Mouse (Mus musculus) c-Kit-positive CD71-negative TER-119-negative erythroid progenitor cells, embryonic 14.5 days (primary cell): ENCODE measurements around the gene Pacsin1.

Source experiments
- DNase-seq: peaks from one replicate; pipeline ENCODE4 v3.0.0-alpha.2; 2013; ENCODE audit warnings: low read depth

The Pacsin1 gene

GRCm38 (mm10) chr17:27725412-27725811 is 70.1 kb downstream of the Pacsin1 start:
- DNase-seq: no peak

- no peak for DNase-seq
Measured at GRCm38 (mm10) chr17:27726527-27726926, 71.2 kb downstream of the Pacsin1 start.

GRCm38 (mm10) chr17:27728770-27729169 is 73.5 kb downstream of the Pacsin1 start, which contains the start of gene Spdef:
Gene Spdef (minus strand): TSS chr17:27728955.
- no peak for DNase-seq

- no peak for DNase-seq
Measured at GRCm38 (mm10) chr17:27732152-27732551, 76.8 kb downstream of the Pacsin1 start.

- no peak for DNase-seq
Measured at GRCm38 (mm10) chr17:27732694-27733093, 77.4 kb downstream of the Pacsin1 start.

- DNase-seq: no peak
Measured at GRCm38 (mm10) chr17:27734344-27735073, 79.2 kb downstream of the Pacsin1 start.

GRCm38 (mm10) chr17:27740961-27741360 is 85.7 kb downstream of the Pacsin1 start:
- no peak for DNase-seq

- DNase-seq: no peak
Measured at GRCm38 (mm10) chr17:27746446-27746845, 91.1 kb downstream of the Pacsin1 start.

- DNase-seq: no peak
Measured at GRCm38 (mm10) chr17:27748123-27748522, 92.8 kb downstream of the Pacsin1 start.

GRCm38 (mm10) chr17:27750451-27750942 is 95.2 kb downstream of the Pacsin1 start:
- no peak for DNase-seq

- no peak for DNase-seq
Measured at GRCm38 (mm10) chr17:27751314-27752202, 96.2 kb downstream of the Pacsin1 start.

- no peak for DNase-seq
Measured at GRCm38 (mm10) chr17:27760169-27760568, 104.9 kb downstream of the Pacsin1 start.
